ENCODE assay signal across 11 mouse cellular contexts in the genomic region with DNA sequence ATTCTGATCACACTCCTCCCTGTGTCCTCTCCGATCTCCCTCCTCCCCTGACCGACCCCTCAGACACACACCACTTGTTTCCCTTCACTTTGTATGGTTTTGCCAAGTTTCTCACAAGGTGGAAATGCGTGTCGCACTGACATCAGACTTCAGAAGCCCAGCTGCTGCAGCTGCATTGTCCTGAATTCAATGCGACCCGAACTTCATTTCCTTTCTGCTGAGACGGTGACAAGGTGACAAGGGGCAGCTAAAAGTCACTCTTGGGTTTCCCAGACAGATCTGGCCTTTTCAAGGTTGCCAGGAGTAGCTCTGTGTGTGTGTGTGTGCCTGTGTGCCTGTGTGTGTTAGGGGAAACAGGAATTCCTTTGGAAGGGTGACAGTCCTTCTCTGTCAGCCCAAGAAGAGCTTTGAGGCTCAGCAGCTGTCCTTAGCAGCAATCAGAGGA.
A peak's percentile ranks its signal among the peaks of the same experiment; 100 is the strongest.
DNase-seq lines count a peak whose midpoint lies in the region; ATAC-seq and TF ChIP-seq lines count a peak whose summit lies in the region.
"Had no signal": no experiment of that assay in that cellular context is flagged by ENCODE, and none has a peak within 500 bp of the region (broad histone marks: within the 10 kb centered on the region; RNA-seq: fewer than 3 reads in every experiment).

No protein-coding gene starts in this region.

- peak; percentile 41 for TF ChIP-seq EP300 in stomach, postnatal 0 days (optimal IDR thresholded peaks at IDR 0.05)

- H3K9me3 ChIP-seq in forebrain, embryonic 10.5 days, result no peaks in the 10 kb centered on the region
- H3K9me3 ChIP-seq in forebrain, postnatal 0 days (ENCODE audit: low read length), result no peaks in the 10 kb centered on the region
- no peaks in the 10 kb centered on the region for H3K9me3 ChIP-seq in neural tube, embryonic 15.5 days (replicated peaks)
- no peaks in the 10 kb centered on the region for H3K9me3 ChIP-seq in stomach, postnatal 0 days (ENCODE audit: control insufficient read depth, low read length)

- 61% methylated on average over 7 of the region's 7 CpGs for WGBS in forebrain, embryonic 10.5 days
- WGBS in forebrain, postnatal 0 days, result 40% methylated on average over 7 of the region's 7 CpGs
- WGBS in neural tube, embryonic 15.5 days, result 33% methylated on average over 7 of the region's 7 CpGs
- WGBS in stomach, postnatal 0 days, result 42% methylated on average over 7 of the region's 7 CpGs

- H3K9ac ChIP-seq in forebrain, postnatal 0 days, result no peak overlapping the region
- H3K9ac ChIP-seq in neural tube, embryonic 15.5 days (replicated peaks), result no peak overlapping the region
- no peak overlapping the region for H3K9ac ChIP-seq in stomach, postnatal 0 days (ENCODE audit: low read length)

- peaks cover 20% of the 10 kb centered on the region for H3K4me1 ChIP-seq in forebrain, embryonic 10.5 days
- no peaks in the 10 kb centered on the region for H3K4me1 ChIP-seq in forebrain, postnatal 0 days (ENCODE audit: insufficient read depth)
- H3K4me1 ChIP-seq in neural tube, embryonic 15.5 days, result no peaks in the 10 kb centered on the region
- H3K4me1 ChIP-seq in stomach, postnatal 0 days (replicated peaks; ENCODE audit: control insufficient read depth, insufficient read depth), result no peaks in the 10 kb centered on the region

- H3K4me2 ChIP-seq in forebrain, postnatal 0 days (ENCODE audit: low read depth), result no peak overlapping the region
- no peak overlapping the region for H3K4me2 ChIP-seq in neural tube, embryonic 15.5 days
- H3K4me2 ChIP-seq in stomach, postnatal 0 days (replicated peaks; ENCODE audit: low read depth), result no peak overlapping the region

- no peaks in the 10 kb centered on the region for H3K27me3 ChIP-seq in forebrain, embryonic 10.5 days (ENCODE audit: poor library complexity, severe bottlenecking)
- H3K27me3 ChIP-seq in forebrain, postnatal 0 days (ENCODE audit: insufficient read depth, low read length), result no peaks in the 10 kb centered on the region
- H3K27me3 ChIP-seq in neural tube, embryonic 15.5 days (replicated peaks), result no peaks in the 10 kb centered on the region
- no peaks in the 10 kb centered on the region for H3K27me3 ChIP-seq in stomach, postnatal 0 days (ENCODE audit: control insufficient read depth, insufficient read depth, low read length)
- H3K27me3 ChIP-seq: Patski had no signal

- no peak for DNase-seq in forebrain, embryonic 10.5 days (ENCODE audit: extremely low spot score, low spot score)
- DNase-seq in forebrain, postnatal 0 days, result no peak
- peak; percentile 33 for DNase-seq in neural tube, embryonic 10.5 days (ENCODE audit: extremely low spot score, low spot score)
- DNase-seq in heart, postnatal 4 days, result peak; percentile 49
- no peak for DNase-seq in stomach, postnatal 0 days (ENCODE audit: low spot score)
- DNase-seq in gastrocnemius, postnatal 4 days (ENCODE audit: low spot score in 2 of 2), result no peak
- no peak for DNase-seq in testis, postnatal 14 days (ENCODE audit: low spot score)
- DNase-seq: cerebellum, adult 9-11 months; layer of hippocampus, adult 9-11 months had no signal

- no peak for TF ChIP-seq CTCF in forebrain, postnatal 0 days (IDR thresholded peaks at IDR 0.05; ENCODE audit: low read depth)
- TF ChIP-seq CTCF in stomach, postnatal 0 days (IDR thresholded peaks at IDR 0.05; ENCODE audit: low read depth), result no peak

- H3K36me3 ChIP-seq in forebrain, embryonic 10.5 days (replicated peaks), result no peaks in the 10 kb centered on the region
- H3K36me3 ChIP-seq in forebrain, postnatal 0 days (ENCODE audit: insufficient read depth), result no peaks in the 10 kb centered on the region
- H3K36me3 ChIP-seq in neural tube, embryonic 15.5 days, result no peaks in the 10 kb centered on the region
- H3K36me3 ChIP-seq in stomach, postnatal 0 days (ENCODE audit: control insufficient read depth, insufficient read depth, low read length), result no peaks in the 10 kb centered on the region

- ATAC-seq in forebrain, postnatal 0 days, result no peak
- ATAC-seq in neural tube, embryonic 15.5 days (ENCODE audit: low FRiP score), result no peak
- no peak for ATAC-seq in stomach, postnatal 0 days (ENCODE audit: low FRiP score, low TSS enrichment)
- ATAC-seq: Patski had no signal

- H3K27ac ChIP-seq in forebrain, embryonic 10.5 days, result 0 out of 2 replicates have a peak overlapping the region, but pooled peaks have one; percentile 20
- H3K27ac ChIP-seq in forebrain, postnatal 0 days (ENCODE audit: low read depth, low read length), result no peak overlapping the region
- no peak overlapping the region for H3K27ac ChIP-seq in neural tube, embryonic 15.5 days (replicated peaks)
- H3K27ac ChIP-seq in stomach, postnatal 0 days (replicated peaks), result no peak overlapping the region

- H3K4me3 ChIP-seq in forebrain, embryonic 10.5 days, result no peak overlapping the region
- H3K4me3 ChIP-seq in forebrain, postnatal 0 days (ENCODE audit: low read depth, low read length), result no peak overlapping the region
- no peak overlapping the region for H3K4me3 ChIP-seq in neural tube, embryonic 15.5 days (replicated peaks)
- no peak overlapping the region for H3K4me3 ChIP-seq in stomach, postnatal 0 days (ENCODE audit: low read depth, low read length)

Comparison
In these comparisons a context has a peak if more than half of its experiments do, and no peak if none do; other contexts are left out.
1. DNase-seq: peak in neural tube, embryonic 10.5 days (single experiment) and heart, postnatal 4 days (single experiment); none in forebrain, embryonic 10.5 days (single experiment), forebrain, postnatal 0 days (single experiment), stomach, postnatal 0 days (single experiment), gastrocnemius, postnatal 4 days (0 of 2) and testis, postnatal 14 days (single experiment).